Mouse (Mus musculus) hematopoietic stem cell, adult 5-6 weeks (primary cell): ENCODE data around the gene Astn2. TPM values are rescaled to one million over a fixed set of nuclear protein-coding genes. Genes with fewer than 3 reads are reported as not detected.

ENCODE experiments used
- ATAC-seq, 2 experiments: fragments of 125-278 bp in 1 of 2; replicated peaks in 1 of 2; 2 replicates each; pipeline ENCODE4 v1.8.0; 2016 to 2017; ENCODE audit warnings: inconsistent platforms in 2 of 2, mild to moderate bottlenecking in 2 of 2, moderate number of reproducible peaks in 2 of 2, low read depth in 1 of 2, moderate TSS enrichment in 1 of 2; ENCODE audit not compliant: low FRiP score in 2 of 2, poor library complexity in 2 of 2, severe bottlenecking in 2 of 2, insufficient read depth in 1 of 2, low TSS enrichment in 1 of 2
- total RNA-seq: library from RNA; stranded (forward); fragments of 172-1452, 232-1000 nt; gene quantifications from 2 replicates; pipeline ENCODE4 v1.2.3, GENCODE M21; 2017

The Astn2 gene
- total RNA-seq, 1 experiment from 2014 or later, result not detected

GRCm38 (mm10) chr4:65838781-65839180, 565.6 kb downstream of the Astn2 start:
- ATAC-seq, result no peak

- ATAC-seq, result no peak
These were observed 571.4 kb downstream of the Astn2 start for GRCm38 (mm10) chr4:65832971-65833370.

- no peak for ATAC-seq
These were observed 572.5 kb downstream of the Astn2 start for GRCm38 (mm10) chr4:65831872-65832271.

GRCm38 (mm10) chr4:65830495-65830894, 573.9 kb downstream of the Astn2 start:
- ATAC-seq, result no peak

GRCm38 (mm10) chr4:65821070-65821469, 583.3 kb downstream of the Astn2 start:
- ATAC-seq, result no peak

- ATAC-seq, result no peak
These were observed 584.2 kb downstream of the Astn2 start for GRCm38 (mm10) chr4:65820236-65820635.

DNA sequence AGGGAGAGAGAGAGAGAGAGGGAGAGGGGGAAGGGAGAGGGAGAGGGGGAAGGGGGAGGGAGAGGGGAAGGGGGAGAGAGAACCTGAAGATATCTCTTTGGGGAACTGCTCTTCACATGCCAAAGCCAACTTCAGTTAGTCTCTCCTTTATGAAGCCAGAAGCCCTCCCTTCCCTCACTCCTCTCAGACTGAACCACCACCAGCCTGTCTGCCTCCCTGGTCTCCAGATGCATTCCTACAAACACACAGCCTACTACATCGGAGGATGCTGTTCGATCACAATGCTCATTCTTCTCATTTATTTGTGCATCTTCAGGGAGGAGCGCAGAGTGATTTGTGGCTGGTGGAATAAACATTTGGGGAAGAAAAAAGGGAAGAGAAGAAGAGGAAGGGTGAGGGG, 584.6 kb downstream of the Astn2 start:
- ATAC-seq, result no peak

DNA sequence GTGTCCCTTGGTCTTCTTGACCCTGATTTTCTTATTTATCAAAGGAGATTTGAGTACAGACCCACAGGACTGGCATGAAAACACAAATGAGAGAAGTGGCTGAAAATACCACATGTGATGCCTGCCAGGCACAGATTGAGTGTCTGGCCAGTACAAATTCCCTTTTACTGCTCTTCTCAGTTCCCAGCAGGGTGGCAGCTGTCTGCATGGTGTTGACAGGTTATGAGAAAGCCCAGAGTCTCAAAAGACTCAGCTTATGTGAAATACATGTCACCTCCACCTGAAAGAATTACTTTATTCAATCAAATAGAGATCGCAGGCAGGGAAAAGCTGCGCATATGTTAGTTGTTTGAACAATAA, 590.3 kb downstream of the Astn2 start:
- ATAC-seq, result no peak

- ATAC-seq, result no peak
These were observed 590.8 kb downstream of the Astn2 start for GRCm38 (mm10) chr4:65813500-65814175.

DNA sequence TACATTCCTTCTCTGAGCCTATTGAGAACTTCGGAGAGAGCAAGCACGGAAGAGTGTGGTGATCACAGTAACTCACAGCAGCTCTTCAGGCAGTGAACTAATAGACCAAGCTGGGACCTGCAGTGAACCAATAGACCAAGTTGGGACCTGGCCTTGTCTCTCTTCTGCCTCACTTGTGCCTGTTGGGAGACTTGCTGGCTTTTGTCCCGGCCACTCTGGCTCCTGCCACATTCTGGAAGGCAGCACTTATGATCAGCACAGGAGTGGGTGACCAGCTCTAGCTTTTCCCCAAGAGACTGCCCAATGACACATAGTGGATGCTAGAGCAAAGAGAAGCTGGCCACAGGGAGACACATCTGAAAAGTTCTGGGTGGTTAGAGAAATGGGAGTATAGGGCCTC, 597.1 kb downstream of the Astn2 start:
- no peak for ATAC-seq

GRCm38 (mm10) chr4:65801204-65801603, 603.2 kb downstream of the Astn2 start:
- ATAC-seq, result no peak

GRCm38 (mm10) chr4:65791051-65791450, 613.4 kb downstream of the Astn2 start:
- no peak for ATAC-seq

- ATAC-seq, result no peak
These were observed 630.9 kb downstream of the Astn2 start for GRCm38 (mm10) chr4:65773368-65774010.

- no peak for ATAC-seq
These were observed 633.5 kb downstream of the Astn2 start for GRCm38 (mm10) chr4:65770952-65771351.

DNA sequence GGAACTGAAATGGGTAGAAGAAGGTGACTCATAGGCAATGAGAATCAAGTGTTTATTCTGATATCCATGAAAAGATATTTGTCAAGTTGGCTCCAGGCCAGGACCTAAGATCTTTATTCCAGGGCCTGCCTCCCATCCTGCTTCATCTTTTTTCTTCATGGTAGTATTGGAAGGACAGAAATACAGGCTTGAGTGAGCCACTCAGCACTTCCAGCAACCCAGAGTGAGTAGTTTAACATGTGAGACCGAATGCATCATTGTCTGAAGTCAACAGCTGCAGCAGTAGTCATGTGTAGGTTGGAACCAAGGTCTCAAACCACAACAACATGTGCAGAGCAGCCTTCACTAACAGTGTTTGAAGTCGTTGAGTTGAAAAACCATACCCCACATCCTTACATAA, 636.5 kb downstream of the Astn2 start:
- ATAC-seq, result no peak

DNA sequence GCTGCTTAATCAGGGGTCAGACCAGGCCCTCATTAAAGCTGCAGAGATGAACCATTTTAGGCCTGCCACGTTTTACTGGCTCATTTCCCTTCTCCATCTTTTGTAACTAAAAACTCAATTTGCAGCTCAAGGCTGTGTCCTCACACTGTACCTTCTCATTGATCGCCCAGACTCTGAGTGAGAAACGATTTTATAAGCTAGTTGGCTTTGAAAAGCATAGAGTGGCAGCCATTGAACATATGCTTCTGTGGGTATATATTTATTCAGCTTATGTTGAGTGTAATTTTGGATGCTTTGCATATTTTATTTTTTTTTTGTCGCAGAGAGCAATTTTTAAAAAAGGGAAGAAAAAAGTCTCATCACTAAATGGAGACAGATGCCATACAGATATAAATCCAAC, 637.0 kb downstream of the Astn2 start:
- ATAC-seq, result no peak

- ATAC-seq, result no peak
These were observed 639.1 kb downstream of the Astn2 start for GRCm38 (mm10) chr4:65765312-65765711.

GRCm38 (mm10) chr4:65764275-65764674, 640.1 kb downstream of the Astn2 start:
- ATAC-seq, result no peak

GRCm38 (mm10) chr4:65763823-65764222, 640.6 kb downstream of the Astn2 start:
- no peak for ATAC-seq
